Mouse (Mus musculus) brain, embryonic 14.5 days (tissue): ENCODE data around the gene Tlx3. TPM values are rescaled to one million over a fixed set of nuclear protein-coding genes. Genes with fewer than 3 reads are reported as not detected.

ENCODE experiments used
- DNase-seq: peaks from one replicate; pipeline ENCODE4 v3.0.0-alpha.2; 2011; ENCODE audit warnings: low read depth
- CTCF ChIP-seq: fragments of 200-500 bp; IDR thresholded peaks from 2 replicates; pipeline ENCODE4 v1.5.1; 2012; ENCODE audit warnings: inconsistent platforms, mild to moderate bottlenecking, moderate library complexity, borderline replicate concordance; ENCODE audit not compliant: insufficient read depth, insufficient read length; ENCODE audit errors: extremely low read depth
- POLR2A ChIP-seq: fragments of 200-500 bp; IDR thresholded peaks from 2 replicates; pipeline ENCODE4 v1.6.1; 2012; ENCODE audit warnings: mild to moderate bottlenecking, inconsistent platforms, borderline replicate concordance; ENCODE audit not compliant: poor library complexity, insufficient read depth, insufficient read length, severe bottlenecking; ENCODE audit errors: extremely low read depth
- polyA plus RNA-seq: library from polyadenylated mRNA; depleted of rRNA; stranded (reverse); fragments of >200 nt; gene quantifications from 2 replicates; pipeline ENCODE4 v1.2.3, GENCODE M21; 2012; rRNA removed

Gene Tlx3
- 3.3 and 12.1 TPM in 2 replicates for polyA plus RNA-seq

DNA sequence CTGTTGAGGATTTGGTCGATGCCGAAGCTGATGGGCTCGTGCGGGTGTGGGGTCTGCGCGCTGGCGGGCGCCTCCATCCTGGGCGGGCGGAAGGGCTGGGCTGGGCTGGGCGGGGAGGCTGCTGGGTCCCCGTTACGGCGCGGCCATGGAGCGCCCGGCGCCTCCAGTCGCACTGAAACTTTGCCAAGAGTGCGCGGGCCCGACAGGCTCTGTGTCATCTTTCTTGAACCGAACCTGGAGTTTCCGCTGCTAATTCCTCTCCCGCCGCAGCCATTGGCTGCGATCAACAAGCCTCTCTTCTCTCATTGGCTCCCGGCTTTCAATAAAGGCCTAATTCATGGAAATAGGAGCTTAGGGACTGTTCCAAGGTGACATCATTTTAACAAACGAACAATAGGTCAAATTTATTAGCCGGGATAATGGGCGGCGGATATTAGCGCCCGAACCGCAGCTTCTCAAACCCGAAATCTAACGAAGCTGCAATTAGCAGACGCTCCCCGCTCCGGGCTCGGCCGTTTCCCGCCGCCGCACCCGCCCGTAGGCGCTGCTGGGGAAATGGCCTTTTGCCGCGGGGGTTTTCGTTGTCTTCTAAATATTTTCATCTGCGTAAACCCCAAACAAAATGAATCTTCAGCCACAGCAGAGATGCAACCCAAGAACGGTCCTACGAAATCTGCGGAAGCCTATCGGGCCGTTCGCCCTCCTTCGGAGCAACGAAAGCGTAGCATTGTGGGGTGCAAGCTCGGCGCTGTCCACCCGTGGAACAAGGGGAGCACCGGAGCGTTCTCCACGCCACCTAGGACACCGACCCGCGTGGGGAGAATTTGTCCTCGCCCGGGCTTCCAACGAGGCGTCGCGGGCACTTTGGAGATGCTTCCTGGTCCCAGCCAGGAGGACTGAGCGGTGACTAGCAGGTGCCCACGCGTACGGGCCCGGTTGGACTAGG, at the start of gene Tlx3:
Gene Tlx3, minus strand, starts transcription at position 207 of the 946 bp plus-strand sequence.
- TF ChIP-seq POLR2A (no peak), CTCF (no peak)
- peak; percentile 91 for DNase-seq

- no peak for TF ChIP-seq CTCF
- no peak for TF ChIP-seq POLR2A
- no peak for DNase-seq
Measured at GRCm38 (mm10) chr11:33240295-33240694, 36.9 kb upstream of the Tlx3 start.

- peak; percentile 35 for DNase-seq
- TF ChIP-seq POLR2A (no peak), CTCF (no peak)
Measured at GRCm38 (mm10) chr11:33234134-33234533, 30.7 kb upstream of the Tlx3 start.

DNA sequence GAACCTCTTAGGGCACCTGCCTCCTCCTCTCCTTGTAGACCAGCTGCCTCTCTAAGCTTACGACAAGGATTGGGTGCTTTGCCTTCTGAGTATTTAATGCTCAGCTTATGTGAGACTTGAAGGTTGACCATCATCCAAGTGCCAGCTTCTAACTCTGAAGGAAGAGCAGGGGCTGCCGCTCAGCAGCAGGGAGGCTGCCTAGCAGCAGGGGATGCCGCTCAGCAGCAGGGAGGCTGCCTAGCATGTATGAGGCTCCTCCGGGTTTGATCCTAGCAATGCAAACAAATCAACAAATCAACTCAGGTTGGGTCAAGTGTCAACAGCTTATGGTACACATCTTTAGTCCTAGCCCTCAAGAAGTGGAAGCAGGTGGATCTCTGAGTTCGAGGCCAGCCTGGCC, 28.7 kb upstream of the Tlx3 start:
- DNase-seq: no peak
- no peak for TF ChIP-seq CTCF
- TF ChIP-seq POLR2A: no peak

GRCm38 (mm10) chr11:33228186-33228585, 24.8 kb upstream of the Tlx3 start:
- TF ChIP-seq CTCF (no peak), POLR2A (no peak)

GRCm38 (mm10) chr11:33226516-33226915, 23.1 kb upstream of the Tlx3 start:
- TF ChIP-seq POLR2A: no peak
- TF ChIP-seq CTCF: no peak
- no peak for DNase-seq

More at GRCm38 (mm10) chr11:33228186-33228585, 24.8 kb upstream of the Tlx3 start:
- no peak for DNase-seq

DNA sequence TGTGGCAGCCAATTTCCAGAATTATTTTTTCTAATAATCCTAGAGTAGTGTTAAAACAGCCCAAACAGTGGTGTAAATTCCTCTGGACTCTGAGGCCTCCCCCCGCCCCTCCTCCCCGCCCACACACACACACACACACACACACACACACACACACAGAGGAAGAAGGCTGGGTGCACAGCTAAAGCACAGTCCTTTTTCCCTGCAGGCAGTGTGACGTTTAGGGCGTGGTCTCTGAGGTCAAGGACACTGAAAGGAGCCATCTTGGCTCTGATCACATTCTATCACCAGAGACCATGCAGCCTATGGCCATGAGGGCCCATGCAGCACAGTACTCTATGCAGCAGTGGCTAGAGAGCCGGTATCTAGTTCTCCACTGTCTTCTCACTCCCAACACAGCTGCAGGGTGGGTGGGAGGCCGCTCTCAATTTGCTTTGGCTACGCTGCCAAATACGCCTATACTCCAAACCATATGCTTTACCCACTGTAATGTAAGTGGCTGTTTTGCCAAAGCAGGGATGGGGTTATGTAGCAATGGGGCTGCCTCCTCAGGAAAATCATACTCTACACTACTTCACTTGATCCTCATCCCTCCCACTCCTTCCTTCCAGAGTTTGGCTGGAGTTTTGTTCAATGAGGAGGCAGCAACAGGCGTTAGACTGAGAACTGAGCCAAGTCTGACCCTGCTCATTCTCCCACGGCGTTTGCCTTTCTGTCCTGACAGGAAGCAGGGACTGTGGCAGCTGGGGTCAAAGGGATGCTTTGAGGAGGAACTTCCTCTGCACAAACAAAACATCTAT, 18.4 kb upstream of the Tlx3 start:
- TF ChIP-seq CTCF (no peak), POLR2A (no peak)
- no peak for DNase-seq

DNA sequence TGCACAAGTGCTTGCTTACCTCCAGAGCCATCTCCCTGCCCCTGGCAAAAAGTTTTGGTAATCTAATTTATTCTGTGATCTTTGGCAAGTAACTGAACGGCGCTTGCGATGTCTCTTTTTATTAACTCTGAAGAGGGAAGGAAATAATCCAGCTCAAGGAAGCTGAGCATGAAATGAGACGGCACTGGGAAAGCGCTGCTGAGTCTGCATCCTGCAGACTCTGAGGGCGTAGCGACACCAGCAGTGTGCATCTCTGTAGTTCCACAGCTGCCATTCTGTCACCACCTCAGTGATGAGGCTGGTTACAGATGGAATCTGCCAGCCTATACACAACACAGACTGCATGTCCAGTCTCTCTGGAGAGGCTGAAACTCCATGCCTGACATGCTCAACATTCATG, 17.4 kb upstream of the Tlx3 start:
- peak; percentile 42 for DNase-seq
- TF ChIP-seq POLR2A (no peak), CTCF (no peak)

GRCm38 (mm10) chr11:33217384-33218079, 14.1 kb upstream of the Tlx3 start:
- peak; percentile 73 for DNase-seq

GRCm38 (mm10) chr11:33207411-33207810, 4.0 kb upstream of the Tlx3 start:
- TF ChIP-seq CTCF (no peak), POLR2A (no peak)
- DNase-seq: no peak

More at GRCm38 (mm10) chr11:33217384-33218079, 14.1 kb upstream of the Tlx3 start:
- no peak for TF ChIP-seq POLR2A
- no peak for TF ChIP-seq CTCF

DNA sequence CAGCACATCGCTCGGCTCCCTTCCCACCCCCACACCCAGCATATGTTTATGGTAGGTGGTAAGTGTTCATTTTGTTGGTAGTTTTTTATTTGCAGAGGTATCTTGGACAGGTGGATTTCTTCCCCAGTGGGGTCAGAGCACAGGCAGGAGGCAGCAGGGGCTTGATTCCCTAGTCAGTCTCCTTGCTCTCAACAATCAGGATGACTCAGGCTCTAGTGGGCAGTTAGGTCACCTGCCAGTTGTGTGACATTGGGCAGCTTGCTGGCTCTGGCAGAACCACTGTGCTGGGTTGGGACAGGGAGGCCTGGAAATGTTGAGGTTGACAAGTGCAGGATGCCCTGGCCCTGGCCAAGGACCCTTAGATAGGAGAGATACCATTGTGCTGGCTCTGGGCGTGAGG, 1.6 kb upstream of the Tlx3 start:
- DNase-seq: no peak
- TF ChIP-seq POLR2A: no peak
- no peak for TF ChIP-seq CTCF

- TF ChIP-seq CTCF: no peak
- DNase-seq: peak; percentile 49
Measured at GRCm38 (mm10) chr11:33204329-33204705, 928 bp upstream of the Tlx3 start.
